Mouse (Mus musculus) kidney, embryonic 14.5 days (tissue): Measurements from ENCODE around the gene Itgb4. TPM values are rescaled to one million over a fixed set of nuclear protein-coding genes. Genes with fewer than 3 reads are reported as not detected.

Experiments used
- ATAC-seq: fragments of 200-750 bp; cut with Nextera tagmentation; 2 replicates; pipeline ENCODE4 v1.8.0; 2017; ENCODE audit warnings: moderate number of reproducible peaks, mild to moderate bottlenecking, moderate TSS enrichment, moderate library complexity; ENCODE audit not compliant: low FRiP score, low TSS enrichment
- H3K27ac ChIP-seq: fragments of 300-500 bp; sonication (generic); 2 replicates; pipeline ENCODE4 v1.5.1; 2014; ENCODE audit warnings: low read depth, mild to moderate bottlenecking, low read length, moderate library complexity, mixed read lengths
- H3K27me3 ChIP-seq: fragments of 300-500 bp; sonication (generic); 2 replicates; pipeline ENCODE4 v1.6.1; 2014; ENCODE audit warnings: mild to moderate bottlenecking, low read length; ENCODE audit not compliant: control insufficient read depth, insufficient read depth
- H3K36me3 ChIP-seq: fragments of 300-500 bp; sonication (generic); 2 replicates; pipeline ENCODE4 v1.6.1; 2014; ENCODE audit warnings: low read length, mixed read lengths; ENCODE audit not compliant: control insufficient read depth, insufficient read depth
- H3K4me1 ChIP-seq: fragments of 300-500 bp; sonication (generic); 2 replicates; pipeline ENCODE4 v1.6.1; 2014; ENCODE audit warnings: low read length, mixed read lengths; ENCODE audit not compliant: control insufficient read depth, insufficient read depth
- H3K4me2 ChIP-seq: fragments of 300-500 bp; sonication (generic); replicated peaks from 2 replicates; pipeline ENCODE4 v1.6.1; 2014; ENCODE audit warnings: low read depth, mild to moderate bottlenecking, low read length
- H3K4me3 ChIP-seq: fragments of 300-500 bp; sonication (generic); 2 replicates; pipeline ENCODE4 v1.5.1; 2014; ENCODE audit warnings: mild to moderate bottlenecking, low read length
- H3K9ac ChIP-seq: fragments of 300-500 bp; sonication (generic); 2 replicates; pipeline ENCODE4 v1.6.1; 2014; ENCODE audit warnings: low read depth, mild to moderate bottlenecking, low read length, moderate library complexity
- H3K9me3 ChIP-seq: fragments of 300-500 bp; sonication (generic); 2 replicates; pipeline ENCODE4 v1.6.1; 2016; ENCODE audit warnings: low read length; ENCODE audit not compliant: control insufficient read depth
- WGBS: fragments of 180-500 bp; shearing (Covaris S2); extraction: QIAGEN DNeasy Blood & Tissue Kit; methylation state at CpG from one replicate; pipeline ENCODE4 v1.1.7; 2014; 5-methylcytosine and 5-hydroxymethylcytosine counted together
- polyA plus RNA-seq: library from polyadenylated mRNA; unstranded; fragments of >200 nt; fragmentation: Nextera tagmentation; extraction: Ambion mirVana; gene quantifications from 2 replicates; pipeline ENCODE4 v1.2.1, GENCODE M21; 2014

Itgb4 gene
- polyA plus RNA-seq, 1 experiment from 2014 or later = 2.1 TPM

DNA sequence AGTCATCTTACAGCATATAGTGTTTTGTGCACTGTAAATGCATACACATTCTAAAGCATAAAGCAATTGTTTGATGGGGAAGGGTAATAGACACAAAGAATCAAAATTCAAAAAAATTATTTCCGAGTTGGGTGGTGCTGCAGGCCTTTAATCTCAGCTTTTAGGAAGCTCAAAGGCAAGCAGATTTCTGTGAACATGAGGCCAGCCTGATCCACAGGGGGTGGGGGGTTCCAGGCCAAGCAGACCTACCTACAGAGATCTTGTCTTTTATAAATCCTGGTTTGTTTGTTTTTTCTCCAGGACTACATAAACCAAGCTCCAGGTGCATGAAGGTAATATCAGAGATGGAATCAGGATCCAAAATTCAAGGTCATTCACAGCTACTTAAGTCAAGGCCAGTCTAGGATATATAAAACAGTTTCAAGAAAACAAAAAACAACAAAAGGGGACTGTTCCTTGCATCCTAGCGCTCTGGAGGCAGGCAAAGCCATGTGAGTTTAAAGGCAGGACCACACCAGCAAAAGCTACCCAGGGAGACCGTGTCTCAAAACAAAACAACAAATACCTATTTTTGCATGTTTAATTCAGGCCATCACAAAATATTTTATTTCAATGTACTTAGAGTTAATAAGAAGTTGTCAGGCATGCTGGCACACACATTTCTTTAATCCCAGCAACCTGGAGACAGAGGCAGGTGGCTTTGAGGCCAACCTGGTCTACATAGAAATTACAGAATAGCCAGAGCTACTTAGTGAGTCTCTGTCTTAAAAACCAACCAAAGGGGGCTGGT is 50.7 kb downstream of the Itgb4 start:
- H3K9me3 ChIP-seq = no peaks in the 10 kb centered on the region
- H3K27me3 ChIP-seq = no peaks in the 10 kb centered on the region
- WGBS = 91% methylated on average over 3 of the region's 3 CpGs
- no peak overlapping the region for H3K4me3 ChIP-seq
- H3K9ac ChIP-seq = no peak overlapping the region
- H3K4me2 ChIP-seq = no peak overlapping the region
- H3K36me3 ChIP-seq = peaks cover 18% of the 10 kb centered on the region; the same call in 1 of the 2 replicates
- H3K4me1 ChIP-seq = 0 out of 2 replicates have a peak, but pooled peaks cover 7% of the 10 kb centered on the region
- ATAC-seq = no peak
- no peak overlapping the region; the same call in 1 of the 2 replicates for H3K27ac ChIP-seq

DNA sequence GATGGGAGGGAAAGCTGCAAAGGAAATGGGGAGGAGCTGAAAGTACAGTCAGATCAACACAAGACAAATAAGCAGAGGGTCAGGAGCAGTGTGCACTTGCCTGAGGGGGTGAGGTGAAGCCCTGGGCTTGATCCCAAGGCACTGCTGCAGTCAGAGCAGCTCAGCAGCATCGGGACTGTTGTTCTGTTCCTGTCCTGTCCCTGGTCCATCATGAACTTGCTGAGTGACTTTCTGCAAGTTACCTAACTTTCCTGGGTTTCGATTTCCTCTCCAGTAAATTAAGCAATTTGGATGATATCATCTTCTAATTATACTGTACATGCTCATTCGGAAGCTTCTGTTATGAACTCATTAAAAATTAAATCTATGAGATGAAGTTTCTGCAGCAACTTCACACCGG is 53.2 kb downstream of the Itgb4 start, which contains the start of gene H3f3b:
TSS of gene H3f3b (minus strand) at position 207 of the 400 bp plus-strand sequence.
- H3K9ac ChIP-seq = no peak within 1 kb of the TSS
- WGBS = 87% methylated on average over 4 of the region's 4 CpGs
- no peak within 1 kb of the TSS for H3K4me2 ChIP-seq
- H3K4me1 ChIP-seq = peaks cover 19% of the 10 kb centered on the region
- H3K36me3 ChIP-seq = peaks cover 3% of the 10 kb centered on the region; the same call in 1 of the 2 replicates
- H3K9me3 ChIP-seq = no peaks in the 10 kb centered on the region
- no peak for ATAC-seq
- H3K4me3 ChIP-seq = no peak within 1 kb of the TSS
- no peaks in the 10 kb centered on the region for H3K27me3 ChIP-seq
- H3K27ac ChIP-seq = no peak within 1 kb of the TSS

GRCm38 (mm10) chr11:116028177-116028865 is 53.8 kb downstream of the Itgb4 start:
- Histone ChIP-seq H3K4me3 (no peak overlapping the region), H3K9me3 (no peaks in the 10 kb centered on the region), H3K4me2 (no peak overlapping the region), H3K4me1 (peaks cover 20% of the 10 kb centered on the region), H3K27ac (no peak overlapping the region), H3K27me3 (no peaks in the 10 kb centered on the region), H3K36me3 (peaks cover 1% of the 10 kb centered on the region; the same call in 1 of the 2 replicates), H3K9ac (no peak overlapping the region)
- WGBS = 82% methylated on average over 9 of the region's 9 CpGs
- ATAC-seq = no peak

DNA sequence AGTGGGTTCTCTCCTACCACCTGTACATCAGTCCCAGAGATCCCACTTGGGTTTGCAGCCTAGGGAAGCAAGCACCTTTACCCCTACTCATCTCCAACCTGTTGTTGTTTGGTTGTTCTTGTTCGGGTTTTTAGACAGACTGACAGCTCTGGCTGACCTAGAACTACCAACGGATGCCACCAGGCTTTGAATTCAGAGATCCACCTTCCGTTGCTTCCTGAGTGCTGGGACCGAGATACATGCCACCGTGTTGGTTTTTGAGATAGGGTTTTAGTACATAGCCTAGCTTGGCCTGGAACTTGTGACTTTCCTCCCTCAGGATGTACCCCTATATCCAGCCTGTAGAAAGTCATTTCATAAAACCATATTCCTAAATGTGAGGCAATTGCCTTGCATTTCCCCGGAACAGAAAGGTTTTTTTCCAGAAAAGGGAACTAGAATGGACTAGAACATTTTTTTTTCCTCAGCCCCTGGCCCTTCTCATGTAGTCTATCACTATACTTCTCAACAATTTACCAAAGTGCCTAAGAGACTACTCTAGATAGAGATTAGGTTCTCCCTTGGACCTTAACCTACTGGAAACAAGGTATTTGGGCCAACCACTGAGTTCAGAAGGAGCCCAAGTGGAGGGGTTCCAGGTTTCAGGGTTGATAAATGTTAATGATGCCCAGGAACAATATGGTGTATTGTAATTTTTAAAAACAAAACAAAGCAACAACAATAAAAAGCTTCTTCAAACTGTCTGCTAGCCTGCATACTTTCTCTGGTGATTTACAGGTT is 54.8 kb downstream of the Itgb4 start:
- Histone ChIP-seq H3K4me3 (peak overlapping the region; percentile 66), H3K4me1 (peaks cover 20% of the 10 kb centered on the region), H3K9ac (peak overlapping the region; percentile 86; the same call in 1 of the 2 replicates), H3K4me2 (peak overlapping the region; percentile 58), H3K36me3 (peaks cover 3% of the 10 kb centered on the region; the same call in 1 of the 2 replicates), H3K27ac (peak overlapping the region; percentile 12; the same call in 1 of the 2 replicates), H3K27me3 (no peaks in the 10 kb centered on the region), H3K9me3 (no peaks in the 10 kb centered on the region)
- ATAC-seq = no peak
- 84% methylated on average over 6 of the region's 6 CpGs for WGBS

DNA sequence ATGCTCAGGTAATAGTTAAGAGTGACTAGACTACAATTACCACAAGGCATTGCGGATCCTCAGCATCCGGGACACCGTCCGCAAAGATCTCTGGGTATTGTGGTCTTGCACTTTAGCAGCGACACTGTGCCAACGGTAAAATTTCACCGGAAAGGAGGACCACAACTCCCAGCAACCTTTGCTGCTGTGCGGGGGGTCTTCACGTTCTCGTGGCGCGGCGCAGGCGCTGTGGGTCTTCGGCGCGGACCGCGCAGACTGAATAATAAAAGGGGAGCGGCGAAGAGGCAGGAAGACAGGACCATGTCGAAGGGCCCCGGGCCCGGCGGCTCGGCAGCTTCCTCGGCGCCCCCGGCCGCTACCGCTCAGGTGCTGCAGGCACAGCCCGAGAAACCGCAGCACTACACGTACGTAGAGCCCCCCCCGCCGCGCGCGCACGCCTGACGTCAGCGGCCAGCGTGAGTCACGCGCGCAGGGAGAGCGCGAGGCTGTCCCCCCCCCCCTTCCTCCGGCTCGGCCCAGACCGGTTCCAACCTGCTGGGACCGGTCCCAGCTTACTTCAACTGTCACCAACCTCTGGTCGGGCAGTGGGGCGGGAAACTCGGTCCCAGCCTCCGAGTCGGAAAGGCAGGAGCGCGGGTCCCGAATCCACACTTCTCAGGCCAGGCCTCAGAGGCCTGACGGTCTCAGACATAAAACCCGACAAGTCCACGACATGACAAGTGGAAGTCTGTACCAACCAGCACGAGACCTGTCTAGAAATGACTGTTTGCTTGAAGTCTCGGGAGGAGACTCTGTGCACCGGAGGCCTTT is 55.8 kb downstream of the Itgb4 start, which contains the start of gene Unk:
TSS of gene Unk (plus strand) at position 235 of the 810 bp plus-strand sequence.
- no peaks in the 10 kb centered on the region for H3K9me3 ChIP-seq
- H3K4me3 ChIP-seq = peak within 1 kb of the TSS; percentile 66
- peaks cover 18% of the 10 kb centered on the region for H3K4me1 ChIP-seq
- WGBS = under 1% methylated on average over 62 of the region's 67 CpGs
- peaks cover 11% of the 10 kb centered on the region for H3K36me3 ChIP-seq
- ATAC-seq = peak; percentile 95
- H3K4me2 ChIP-seq = peak within 1 kb of the TSS; percentile 87
- no peaks in the 10 kb centered on the region for H3K27me3 ChIP-seq
- peak within 1 kb of the TSS; percentile 86 for H3K9ac ChIP-seq
- H3K27ac ChIP-seq = peak within 1 kb of the TSS; percentile 97

DNA sequence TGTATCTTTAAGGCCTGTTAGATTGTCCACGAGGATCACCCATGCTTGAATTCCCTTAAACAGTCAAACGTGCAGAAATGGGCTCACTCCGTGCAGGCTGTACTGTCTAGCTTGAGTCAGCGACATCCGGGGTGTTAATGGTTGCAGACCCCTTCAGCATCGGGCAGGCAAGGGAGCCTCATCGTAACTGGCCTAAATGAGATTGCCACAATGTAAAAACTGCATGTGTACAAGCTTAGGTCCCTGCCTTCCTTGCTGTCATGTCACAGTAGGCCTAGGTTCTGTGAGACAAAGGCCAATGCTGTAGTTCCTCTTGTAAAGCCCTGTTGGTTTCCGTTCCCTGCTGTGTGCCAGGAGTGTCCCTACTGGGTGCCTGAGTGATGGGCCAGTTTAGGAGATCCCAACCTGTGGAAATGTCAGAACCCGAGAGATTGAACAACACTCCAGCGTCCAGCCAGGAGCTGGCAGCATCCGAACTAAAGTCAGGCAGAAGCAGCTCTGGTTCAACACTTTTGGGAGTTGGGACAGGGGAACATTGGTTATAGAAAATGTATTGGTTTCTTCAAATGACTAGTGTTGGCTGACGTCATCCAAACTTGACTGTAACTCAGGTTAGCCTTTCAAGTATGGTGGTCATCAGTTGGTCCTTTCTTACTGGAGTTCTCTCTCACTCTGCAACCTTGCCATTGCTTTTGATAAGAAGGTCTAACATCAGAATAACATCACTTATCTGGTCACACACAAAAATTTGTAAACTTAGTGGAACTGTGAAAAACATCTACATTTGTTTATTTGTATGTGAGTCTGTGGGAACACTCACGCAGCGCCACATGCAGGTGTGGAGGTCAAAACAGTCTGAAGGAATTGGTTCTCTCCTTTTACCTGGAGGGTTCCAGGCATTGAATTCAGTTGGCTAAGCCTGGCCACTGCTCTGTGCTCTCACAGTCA is 56.7 kb downstream of the Itgb4 start:
- H3K4me3 ChIP-seq = peak overlapping the region; percentile 66
- no peaks in the 10 kb centered on the region for H3K9me3 ChIP-seq
- H3K9ac ChIP-seq = peak overlapping the region; percentile 86
- 25% methylated on average over 14 of the region's 14 CpGs for WGBS
- ATAC-seq = peak; percentile 20
- peak overlapping the region; percentile 97 for H3K27ac ChIP-seq
- peaks cover 18% of the 10 kb centered on the region for H3K4me1 ChIP-seq
- peaks cover 11% of the 10 kb centered on the region for H3K36me3 ChIP-seq
- no peaks in the 10 kb centered on the region for H3K27me3 ChIP-seq
- H3K4me2 ChIP-seq = peak overlapping the region; percentile 87

DNA sequence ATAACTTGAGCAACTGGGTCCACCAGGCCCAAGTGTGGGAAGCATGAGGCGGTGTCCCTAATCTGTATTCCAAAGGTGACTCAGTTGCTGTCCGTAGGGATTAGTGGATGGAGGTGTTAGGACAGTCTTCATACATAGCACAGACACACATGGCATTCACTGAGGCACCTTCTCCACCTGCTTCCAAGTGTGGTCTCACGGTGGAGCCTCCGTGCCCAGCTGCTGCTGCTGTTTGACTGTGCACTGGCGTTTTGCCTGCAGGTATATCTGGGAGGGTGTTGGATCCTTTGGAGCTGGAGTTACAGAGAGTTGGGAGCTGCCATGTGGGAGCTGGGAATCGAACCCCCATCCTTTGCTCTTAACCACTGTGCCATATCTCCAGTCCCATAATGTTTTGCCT is 60.1 kb downstream of the Itgb4 start:
- no peak overlapping the region for H3K4me2 ChIP-seq
- no peak overlapping the region for H3K4me3 ChIP-seq
- H3K4me1 ChIP-seq = peaks cover 15% of the 10 kb centered on the region
- WGBS = 94% methylated on average over 6 of the region's 6 CpGs
- no peaks in the 10 kb centered on the region for H3K9me3 ChIP-seq
- peaks cover 22% of the 10 kb centered on the region for H3K36me3 ChIP-seq
- H3K27me3 ChIP-seq = no peaks in the 10 kb centered on the region
- H3K27ac ChIP-seq = no peak overlapping the region
- no peak for ATAC-seq
- H3K9ac ChIP-seq = no peak overlapping the region
